Mouse (Mus musculus) retina, embryonic 14.5 days (tissue): ENCODE data around the gene Plaur.

Experiments
- DNase-seq: peaks from one replicate; pipeline ENCODE4 v3.0.0-alpha.2; 2015; ENCODE audit warnings: low spot score

The Plaur gene

GRCm38 (mm10) chr7:24446697-24447340 is 15.5 kb upstream of the Plaur start:
- no peak for DNase-seq

- peak; percentile 20 for DNase-seq
Observed at GRCm38 (mm10) chr7:24448782-24449517, 13.3 kb upstream of the Plaur start.

GRCm38 (mm10) chr7:24450585-24451017 is 11.7 kb upstream of the Plaur start:
- DNase-seq, result no peak

GRCm38 (mm10) chr7:24451855-24452311 is 10.4 kb upstream of the Plaur start, which contains the start of gene Irgc1:
Irgc1 (minus strand) TSS chr7:24452297.
- no peak for DNase-seq

GRCm38 (mm10) chr7:24454199-24454598 is 8.1 kb upstream of the Plaur start:
- DNase-seq, result no peak

GRCm38 (mm10) chr7:24455726-24456125 is 6.6 kb upstream of the Plaur start:
- no peak for DNase-seq

- no peak for DNase-seq
Observed at GRCm38 (mm10) chr7:24457726-24458370, 4.4 kb upstream of the Plaur start.

- DNase-seq, result no peak
Observed at GRCm38 (mm10) chr7:24459440-24459839, 2.8 kb upstream of the Plaur start.

- DNase-seq, result no peak
Observed at GRCm38 (mm10) chr7:24459843-24460242, 2.4 kb upstream of the Plaur start.

- DNase-seq, result no peak
Observed at GRCm38 (mm10) chr7:24461376-24462051, 770 bp upstream of the Plaur start.

GRCm38 (mm10) chr7:24466835-24467234 is 4.6 kb downstream of the Plaur start:
- DNase-seq, result no peak

- no peak for DNase-seq
Observed at GRCm38 (mm10) chr7:24467886-24468285, 5.6 kb downstream of the Plaur start.

- no peak for DNase-seq
Observed at GRCm38 (mm10) chr7:24469126-24469525, 6.8 kb downstream of the Plaur start.

- no peak for DNase-seq
Observed at GRCm38 (mm10) chr7:24470356-24470755, 8.1 kb downstream of the Plaur start.

GRCm38 (mm10) chr7:24472442-24472841 is 10.2 kb downstream of the Plaur start:
- DNase-seq, result no peak

GRCm38 (mm10) chr7:24472937-24473336 is 10.7 kb downstream of the Plaur start:
- DNase-seq, result peak; percentile 61

- DNase-seq, result peak; percentile 79
Observed at GRCm38 (mm10) chr7:24473913-24474529, 11.7 kb downstream of the Plaur start.

GRCm38 (mm10) chr7:24474811-24475506 is 12.7 kb downstream of the Plaur start:
- DNase-seq, result peak; percentile 39

GRCm38 (mm10) chr7:24476338-24476737 is 14.1 kb downstream of the Plaur start:
- DNase-seq, result no peak

GRCm38 (mm10) chr7:24476856-24477255 is 14.6 kb downstream of the Plaur start:
- no peak for DNase-seq

GRCm38 (mm10) chr7:24478911-24479310 is 16.6 kb downstream of the Plaur start:
- no peak for DNase-seq
